Mouse (Mus musculus): ENCODE measurements around the gene Vezf1.

Gene Vezf1

GRCm38 (mm10) chr11:88123731-88124130 lies 55.7 kb downstream of the Vezf1 start:
- DNase-seq (ENCODE audit: low spot score in 2 of 2): no peak

- no peak for DNase-seq (ENCODE audit: low spot score in 2 of 2)
These were observed 57.4 kb downstream of the Vezf1 start for GRCm38 (mm10) chr11:88125483-88125882.

- no peak for DNase-seq (ENCODE audit: low spot score in 2 of 2)
These were observed 58.3 kb downstream of the Vezf1 start for GRCm38 (mm10) chr11:88126306-88126793.

GRCm38 (mm10) chr11:88128461-88128860 lies 60.4 kb downstream of the Vezf1 start:
- DNase-seq (ENCODE audit: low spot score in 2 of 2): no peak

- DNase-seq (ENCODE audit: low spot score in 2 of 2): no peak
These were observed 61.2 kb downstream of the Vezf1 start for GRCm38 (mm10) chr11:88129281-88129680.

- no peak for DNase-seq (ENCODE audit: low spot score in 2 of 2)
These were observed 61.9 kb downstream of the Vezf1 start for GRCm38 (mm10) chr11:88129935-88130334.

GRCm38 (mm10) chr11:88131847-88132246 lies 63.8 kb downstream of the Vezf1 start:
- no peak for DNase-seq (ENCODE audit: low spot score in 2 of 2)

Measured in spleen, postnatal 14 days (tissue).